Mouse (Mus musculus): ENCODE results near the gene Sbf1.

GRCm38 (mm10) chr15:89341678-89342077 is 26.6 kb upstream of the Sbf1 start:
- no peak for TF ChIP-seq MAZ (IDR thresholded peaks at IDR 0.05; ENCODE audit: low read depth, low read length)
- TF ChIP-seq TCF12 (IDR thresholded peaks at IDR 0.05; ENCODE audit: low read depth, low read length) = no peak
- no peak for TF ChIP-seq MAFK (IDR thresholded peaks at IDR 0.05; ENCODE audit: insufficient replicate concordance, low read length)
- no peak for TF ChIP-seq ZKSCAN1 (IDR thresholded peaks at IDR 0.05; ENCODE audit: borderline replicate concordance, low read depth, low read length)

Data from CH12.LX (cell line).